Mouse (Mus musculus) layer of hippocampus, adult 18-20 months (tissue): ENCODE measurements around the gene Pard3b. TPM values are rescaled to one million over a fixed set of nuclear protein-coding genes. Genes with fewer than 3 reads are reported as not detected.
"Not testable (repeated sequence)": the region's sequence is repeated elsewhere in the genome, so short reads cannot be mapped to it uniquely, and the experiment has no call there.

Experiments
- DNase-seq, 2 experiments: peaks; one replicate each; pipeline ENCODE4 v3.0.0; 2022; ENCODE audit warnings: low spot score in 2 of 2
- total RNA-seq, 2 experiments: library from RNA; stranded (reverse); gene quantifications; 2 replicates each; pipeline ENCODE4 v1.2.3; 2021

Gene Pard3b
- total RNA-seq, 2 experiments from 2014 or later, result 5.4 to 5.9 TPM

DNA sequence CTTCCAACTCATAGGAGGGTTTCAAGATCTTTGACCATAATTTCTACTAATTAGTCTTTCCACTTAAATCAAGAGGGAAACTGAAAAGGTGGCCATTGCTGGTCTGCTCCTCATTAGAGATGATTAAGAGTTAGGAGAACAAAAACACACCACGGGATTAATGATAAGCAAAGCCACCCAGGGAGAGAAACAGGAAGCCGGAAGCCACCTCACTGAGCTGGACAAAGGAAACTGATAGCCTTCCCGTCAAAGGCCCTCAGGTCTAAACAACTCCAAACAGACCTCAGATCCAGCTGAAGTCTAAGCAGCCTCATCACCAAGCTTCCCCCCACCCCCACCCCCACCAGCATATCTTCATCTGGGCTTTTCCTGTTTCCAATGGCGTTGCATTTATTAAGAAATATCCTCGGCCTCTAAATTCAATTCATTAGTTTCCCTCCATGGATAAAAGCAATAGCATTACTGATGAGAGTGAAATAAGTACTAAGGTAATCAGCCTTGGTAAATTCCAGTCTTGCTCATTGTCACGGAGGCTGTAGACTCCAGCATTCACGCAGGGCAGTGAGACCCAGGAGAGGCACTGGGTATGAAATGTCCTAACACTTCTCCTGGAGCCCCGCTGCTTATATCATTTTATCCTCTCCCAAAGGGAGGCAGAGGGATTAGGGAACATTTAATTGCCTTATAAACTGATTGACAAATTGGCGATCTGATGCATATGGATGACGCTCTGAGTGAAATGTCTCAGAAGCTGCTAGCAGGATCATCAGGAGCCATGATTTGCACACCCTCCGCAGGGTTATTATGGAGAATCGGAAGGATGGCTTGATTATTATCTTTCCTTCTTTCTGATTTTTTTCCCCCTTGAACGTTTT lies 925.9 kb downstream of the Pard3b start:
- no peak for DNase-seq

DNA sequence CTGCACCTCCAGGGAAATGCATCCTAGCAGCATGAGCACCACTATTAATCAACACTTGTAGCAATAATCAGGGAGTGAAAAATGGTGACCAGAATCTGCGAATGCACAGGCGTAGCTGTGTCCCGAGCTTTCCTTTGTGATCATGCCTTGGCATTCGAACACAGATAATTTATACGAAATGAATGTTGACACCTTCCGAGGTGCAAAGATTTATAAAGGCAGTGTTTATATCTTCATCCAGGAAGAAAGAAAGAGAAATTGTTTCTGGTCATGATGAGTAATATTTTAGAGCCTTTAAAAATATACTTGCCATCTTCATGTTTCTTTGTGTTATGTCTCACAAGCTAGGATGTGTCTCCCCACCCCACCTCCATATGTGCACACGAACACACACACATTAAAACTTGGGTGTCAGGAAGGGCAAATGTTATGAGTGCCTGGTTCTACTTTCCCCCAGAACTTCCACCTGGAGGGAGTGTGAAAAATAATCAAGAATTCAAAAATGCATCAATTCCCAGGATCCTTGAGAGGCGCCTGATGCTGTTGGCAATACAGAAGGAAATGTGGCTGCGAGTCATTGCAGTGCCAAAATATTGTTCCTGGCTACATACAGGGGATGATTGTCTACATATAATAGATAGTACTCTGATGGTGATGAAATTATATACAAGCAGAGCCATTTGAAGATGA lies 926.6 kb downstream of the Pard3b start:
- no peak for DNase-seq

DNA sequence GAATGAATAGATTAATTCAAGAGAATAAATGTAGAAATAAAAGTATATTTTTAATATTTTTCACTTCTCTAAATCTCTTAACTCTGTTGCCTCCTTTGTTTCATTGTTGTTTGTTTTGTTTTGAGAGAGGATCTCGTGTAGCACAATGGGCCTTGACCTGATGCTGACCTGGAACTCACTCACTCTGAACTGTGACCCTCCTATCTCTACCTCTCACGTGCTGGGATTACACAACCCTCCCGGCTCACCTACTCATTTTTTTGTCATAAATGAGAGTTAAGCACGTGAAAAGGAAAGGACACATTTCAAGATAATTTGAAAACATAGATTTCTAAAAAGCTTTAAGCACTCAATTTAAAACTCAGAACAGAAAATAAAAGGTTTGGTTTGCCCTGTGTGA lies 928.0 kb downstream of the Pard3b start:
- no peak for DNase-seq

- peak in 1 of 2 experiments; percentile 41 for DNase-seq
Measured at GRCm38 (mm10) chr1:62576939-62577590, 938.4 kb downstream of the Pard3b start.

- DNase-seq, result no peak
Measured at GRCm38 (mm10) chr1:62579024-62579765, 940.6 kb downstream of the Pard3b start.

GRCm38 (mm10) chr1:62580314-62580935 lies 941.8 kb downstream of the Pard3b start:
- DNase-seq, result no peak

GRCm38 (mm10) chr1:62582476-62582875 lies 943.9 kb downstream of the Pard3b start:
- no peak for DNase-seq

DNA sequence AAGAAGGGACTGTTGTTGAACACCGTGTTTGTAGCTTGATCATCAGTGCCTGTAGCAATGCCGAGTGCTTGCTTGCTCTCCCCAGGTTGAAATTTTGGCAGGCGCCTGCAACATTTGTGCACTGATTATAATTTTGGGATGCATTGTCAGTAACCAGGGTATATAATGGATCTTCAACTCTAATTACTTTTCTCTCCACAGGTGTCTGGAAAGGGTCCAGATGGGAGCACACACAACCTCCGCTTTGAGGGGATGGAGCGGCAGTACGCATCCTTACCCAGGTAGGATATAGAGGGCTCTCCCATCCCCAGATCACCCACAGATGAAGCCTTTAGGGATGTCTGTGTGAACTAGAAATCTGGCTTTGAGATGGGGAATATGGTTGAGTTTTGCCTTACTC lies 948.9 kb downstream of the Pard3b start:
- DNase-seq, result no peak

- DNase-seq, result no peak
Measured at GRCm38 (mm10) chr1:62591296-62592031, 952.8 kb downstream of the Pard3b start.

DNA sequence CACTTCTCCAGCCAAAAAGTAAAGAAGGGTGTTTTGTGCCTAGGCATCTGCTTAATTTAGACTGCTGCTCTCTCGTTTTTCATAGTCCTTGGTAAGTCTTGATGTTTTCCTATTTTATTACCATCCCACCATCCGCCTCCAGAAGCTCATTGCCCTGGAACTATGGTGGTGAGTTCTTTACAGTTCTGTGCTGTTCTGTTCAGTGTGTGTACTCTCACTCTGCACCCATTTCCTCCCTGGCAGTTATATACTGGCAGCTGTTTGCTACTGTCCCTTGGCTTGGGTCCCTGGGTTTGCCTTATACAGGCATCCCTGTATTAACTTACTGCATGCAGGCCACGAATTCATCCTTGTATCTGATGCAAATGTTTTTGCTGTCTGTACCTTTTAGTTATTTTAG lies 956.8 kb downstream of the Pard3b start:
- peak in 1 of 2 experiments; percentile 35 for DNase-seq

- no peak for DNase-seq
Measured at GRCm38 (mm10) chr1:62597751-62598400, 959.3 kb downstream of the Pard3b start.

DNA sequence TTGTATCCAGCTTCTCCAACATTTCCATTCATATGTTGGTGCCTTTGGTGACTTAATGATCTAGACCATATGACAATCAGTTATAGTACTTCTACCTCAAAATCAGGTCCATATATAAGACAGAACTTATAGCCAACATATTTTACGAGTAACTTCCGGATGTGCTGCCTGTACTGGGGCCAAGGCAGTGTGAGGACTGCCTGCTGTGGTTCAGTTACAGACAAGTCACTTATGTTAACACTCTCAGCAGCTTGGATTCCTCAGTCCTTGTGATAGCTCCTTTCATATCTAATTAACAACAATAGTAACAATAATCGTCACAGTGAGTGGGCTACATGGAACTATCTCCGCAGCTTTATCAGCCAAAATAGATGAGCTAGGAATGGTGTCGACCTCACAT lies 959.9 kb downstream of the Pard3b start:
- no peak for DNase-seq

DNA sequence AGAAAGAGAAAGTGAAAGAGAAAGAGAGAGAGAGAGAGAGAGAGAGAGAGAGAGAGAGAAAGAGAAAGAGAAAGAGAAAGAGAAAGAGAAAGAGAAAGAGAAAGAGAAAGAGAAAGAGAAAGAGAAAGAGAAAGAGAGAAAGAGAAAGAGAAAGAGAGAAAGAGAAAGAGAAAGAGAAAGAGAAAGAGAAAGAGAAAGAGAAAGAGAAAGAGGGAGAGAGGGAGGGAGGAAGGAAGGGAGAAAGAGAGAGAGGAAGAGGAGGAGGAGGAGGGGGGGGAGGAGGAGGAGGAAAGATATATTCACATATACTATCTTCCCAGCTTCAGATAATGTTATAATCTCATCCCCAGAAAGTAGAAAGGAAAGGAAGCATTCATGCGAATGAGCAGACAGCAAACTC lies 966.0 kb downstream of the Pard3b start:
- DNase-seq, result not testable (repeated sequence)

DNA sequence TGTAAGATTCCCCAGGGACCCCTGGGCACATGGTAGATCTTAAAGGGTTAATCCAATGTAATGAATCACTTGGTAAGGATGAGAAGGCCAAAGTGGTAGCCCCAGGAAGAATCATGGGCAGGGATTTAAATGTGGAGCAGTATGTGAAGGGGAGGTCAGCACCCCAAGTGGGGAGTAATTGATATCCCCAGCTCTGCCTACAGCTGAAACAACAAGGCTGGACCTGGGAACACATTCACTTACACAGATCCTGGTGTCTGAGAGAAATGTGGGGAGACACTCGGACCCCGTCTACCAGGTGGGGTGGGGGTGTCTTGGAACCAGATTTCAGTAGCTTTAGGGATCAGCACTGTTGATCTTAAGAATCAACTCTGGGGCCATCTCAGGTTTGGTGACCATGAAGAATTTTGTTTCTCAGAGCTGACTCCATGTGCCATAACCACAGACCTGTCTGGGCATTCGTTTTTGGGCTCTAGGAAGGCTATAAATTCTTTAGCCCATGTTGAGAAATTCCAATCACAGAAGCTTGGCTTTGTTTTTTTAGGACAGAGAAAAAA lies 979.6 kb downstream of the Pard3b start:
- no peak for DNase-seq

GRCm38 (mm10) chr1:62619456-62619855 lies 980.8 kb downstream of the Pard3b start:
- DNase-seq, result no peak

DNA sequence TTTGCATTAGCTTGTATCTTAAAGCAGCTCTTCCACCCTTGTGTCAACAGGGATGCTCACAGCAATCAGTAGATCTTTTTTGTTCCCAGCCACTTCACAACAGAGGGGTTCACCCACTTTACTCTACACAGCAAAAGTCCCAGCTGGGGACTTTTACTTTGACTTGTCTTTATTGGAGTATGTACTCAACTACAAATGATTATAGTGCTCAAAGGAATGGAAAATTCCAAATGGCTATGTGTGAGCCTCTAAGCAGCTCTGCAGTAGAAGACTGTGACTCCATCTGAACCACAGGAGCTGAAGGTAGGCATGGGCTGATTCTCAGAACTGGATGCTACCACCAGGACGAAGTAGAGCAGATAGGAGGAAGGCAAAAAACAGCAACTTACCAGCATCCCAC lies 983.8 kb downstream of the Pard3b start:
- no peak for DNase-seq

DNA sequence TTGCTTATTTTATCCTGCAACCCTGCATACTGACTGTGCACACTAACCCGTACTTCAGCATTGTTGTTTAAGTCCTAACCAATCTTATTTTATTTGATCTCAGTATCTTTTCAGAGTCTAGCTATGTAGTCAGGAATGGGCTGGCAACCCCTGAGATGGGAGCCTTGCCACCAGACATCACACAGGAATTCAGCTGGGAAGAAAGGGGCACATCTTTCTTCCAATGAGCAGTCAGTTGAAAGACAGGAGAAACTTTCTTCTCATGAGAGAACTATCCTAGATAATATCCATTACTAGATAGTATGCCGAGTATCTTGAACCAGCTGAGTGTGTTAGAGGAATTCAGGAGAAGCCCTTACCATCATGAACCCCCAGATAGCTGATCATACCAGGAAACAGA lies 985.5 kb downstream of the Pard3b start:
- DNase-seq, result no peak

GRCm38 (mm10) chr1:62624836-62625235 lies 986.2 kb downstream of the Pard3b start:
- DNase-seq, result no peak

DNA sequence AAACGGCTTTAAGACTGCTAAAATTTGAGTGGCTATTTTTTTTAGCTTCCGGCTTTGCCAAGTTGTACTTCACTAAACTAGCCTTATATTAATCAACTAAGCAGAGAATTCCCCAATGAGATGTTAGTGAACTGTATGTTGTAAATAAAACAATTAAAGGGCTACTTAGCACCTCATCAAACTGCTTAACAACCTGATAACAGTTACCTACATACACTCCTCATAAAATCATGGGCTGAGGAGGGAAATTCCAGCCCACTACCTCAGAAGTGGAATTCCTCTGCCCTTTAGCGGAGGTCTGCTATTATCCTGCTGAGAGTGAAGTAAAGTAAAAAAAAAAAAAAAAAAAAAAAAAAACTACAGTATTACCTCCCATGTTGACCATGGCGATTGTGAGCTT lies 986.7 kb downstream of the Pard3b start:
- DNase-seq, result no peak
